Mouse (Mus musculus): ENCODE data around the gene Slc25a11. TPM values are rescaled to one million over a fixed set of nuclear protein-coding genes. Genes with fewer than 3 reads are reported as not detected.
A peak's percentile ranks its signal among the peaks of the same experiment; 100 is the strongest.

The Slc25a11 gene
- polyA plus RNA-seq, 1 experiment from 2014 or later: 158 TPM

DNA sequence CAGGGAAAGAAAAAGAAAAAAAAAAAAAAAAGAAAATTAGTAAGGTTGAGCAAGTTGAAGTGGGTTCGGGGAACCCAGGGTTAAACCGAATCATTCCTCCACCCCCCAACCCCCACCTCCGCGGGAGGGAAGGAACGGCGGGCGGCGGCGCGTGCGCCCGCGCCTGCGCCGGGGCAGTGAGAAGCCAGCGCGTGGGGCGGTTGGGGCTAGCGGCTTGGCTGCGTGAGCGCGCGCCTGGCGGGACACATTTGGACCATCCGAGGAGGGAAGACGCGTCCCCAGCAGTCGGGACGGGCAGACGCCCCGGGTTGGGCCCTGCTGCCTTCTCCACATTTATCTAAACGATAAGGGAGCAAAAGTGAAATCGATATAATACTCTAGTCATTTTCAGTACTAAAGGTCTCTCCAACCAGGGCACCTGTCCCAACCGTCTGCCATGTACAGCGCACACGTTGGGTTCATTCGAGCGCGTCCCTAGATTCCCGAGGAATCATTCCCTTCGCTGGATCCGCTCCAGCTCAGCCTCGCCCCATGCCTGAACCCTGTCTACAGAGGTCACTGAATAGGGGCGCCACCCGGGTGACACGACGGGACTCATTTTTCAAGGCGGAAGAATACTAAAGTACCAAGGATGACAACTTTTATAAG, 7.8 kb upstream of the Slc25a11 start:
- Histone ChIP-seq H3K4me3 (ENCODE audit: low read depth, low read length) (peak overlapping the region; percentile 100), H3K9ac (ENCODE audit: low read length) (peak overlapping the region; percentile 99), H3K4me2 (ENCODE audit: low read length) (peak overlapping the region; percentile 98), H3K36me3 (ENCODE audit: control insufficient read depth, insufficient read depth, low read length) (peaks cover 31% of the 10 kb centered on the region), H3K27me3 (replicated peaks; ENCODE audit: control insufficient read depth, insufficient read depth, low read length) (no peaks in the 10 kb centered on the region), H3K27ac (ENCODE audit: low read depth) (peak overlapping the region; percentile 98), H3K9me3 (ENCODE audit: control insufficient read depth, low read length) (no peaks in the 10 kb centered on the region), H3K4me1 (replicated peaks; ENCODE audit: control insufficient read depth, insufficient read depth, low read length) (peaks cover 46% of the 10 kb centered on the region)
- WGBS: 0% methylated on average over 48 of the region's 48 CpGs
- peak; percentile 34 for ATAC-seq (replicated peaks; ENCODE audit: low FRiP score, low TSS enrichment, low read depth)
- DNase-seq (ENCODE audit: low spot score): peak; percentile 93

- Histone ChIP-seq H3K9ac (ENCODE audit: low read length) (peak within 1 kb of the TSS; percentile 99), H3K4me2 (ENCODE audit: low read length) (peak within 1 kb of the TSS; percentile 98), H3K4me1 (replicated peaks; ENCODE audit: control insufficient read depth, insufficient read depth, low read length) (peaks cover 49% of the 10 kb centered on the region), H3K27ac (ENCODE audit: low read depth) (peak within 1 kb of the TSS; percentile 98), H3K27me3 (replicated peaks; ENCODE audit: control insufficient read depth, insufficient read depth, low read length) (no peaks in the 10 kb centered on the region), H3K9me3 (ENCODE audit: control insufficient read depth, low read length) (no peaks in the 10 kb centered on the region), H3K36me3 (ENCODE audit: control insufficient read depth, insufficient read depth, low read length) (peaks cover 38% of the 10 kb centered on the region), H3K4me3 (ENCODE audit: low read depth, low read length) (peak within 1 kb of the TSS; percentile 100)
- under 1% methylated on average over 59 of the region's 61 CpGs for WGBS
- DNase-seq (ENCODE audit: low spot score) (peak; percentile 88), ATAC-seq (replicated peaks; ENCODE audit: low FRiP score, low TSS enrichment, low read depth) (peak; percentile 33)
Observed at GRCm38 (mm10) chr11:70654198-70654922, 7.1 kb upstream of the Slc25a11 start, which contains the start of gene Pfn1. TSS of gene Pfn1 (minus strand) at chr11:70654644.

DNA sequence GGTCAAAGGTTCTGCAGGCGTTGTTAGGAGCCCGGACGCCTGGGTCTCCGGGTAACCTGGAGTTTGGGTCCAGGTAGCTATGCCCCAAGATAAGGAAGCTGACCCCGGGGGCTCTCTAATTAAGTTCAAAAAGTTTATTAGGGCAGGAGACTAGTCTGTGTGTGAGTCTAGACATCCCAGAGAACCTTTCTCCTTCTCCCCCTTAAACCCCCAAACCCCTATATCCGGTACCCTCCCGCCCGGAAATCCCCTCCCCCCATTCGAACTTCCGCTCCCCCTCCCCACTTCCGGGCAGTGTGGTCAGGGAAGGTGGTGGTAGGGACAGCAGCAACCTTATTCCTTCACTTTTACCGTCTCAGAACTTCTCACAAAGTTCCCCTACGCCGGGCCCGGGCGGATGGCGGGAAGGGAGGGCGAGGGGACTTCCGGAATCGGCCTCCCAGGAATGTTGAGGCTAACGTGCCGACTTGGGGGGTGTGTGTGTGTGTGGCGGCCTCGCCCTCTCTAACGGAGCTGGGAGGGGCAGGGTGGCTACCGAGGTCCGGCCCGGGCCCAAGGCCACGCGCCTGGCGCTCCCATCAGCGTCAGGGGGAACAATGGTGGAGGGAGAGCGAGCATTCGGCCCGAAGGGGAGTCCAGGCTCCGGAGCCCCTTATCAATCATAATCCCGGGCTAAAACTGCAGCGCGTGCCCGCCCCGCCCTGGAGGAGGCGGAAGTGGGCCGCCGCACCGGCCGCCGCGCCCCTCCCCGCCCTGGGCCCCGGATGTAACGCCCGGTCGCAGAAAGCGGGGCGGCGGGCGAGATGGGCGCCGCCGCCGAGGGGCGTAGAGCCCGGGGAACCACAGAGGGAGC, 6.3 kb upstream of the Slc25a11 start:
- Histone ChIP-seq H3K9ac (ENCODE audit: low read length) (peak overlapping the region; percentile 99), H3K36me3 (ENCODE audit: control insufficient read depth, insufficient read depth, low read length) (peaks cover 46% of the 10 kb centered on the region), H3K27ac (ENCODE audit: low read depth) (peak overlapping the region; percentile 98), H3K4me3 (ENCODE audit: low read depth, low read length) (peak overlapping the region; percentile 100), H3K4me1 (replicated peaks; ENCODE audit: control insufficient read depth, insufficient read depth, low read length) (peaks cover 57% of the 10 kb centered on the region), H3K9me3 (ENCODE audit: control insufficient read depth, low read length) (no peaks in the 10 kb centered on the region), H3K4me2 (ENCODE audit: low read length) (peak overlapping the region; percentile 98), H3K27me3 (replicated peaks; ENCODE audit: control insufficient read depth, insufficient read depth, low read length) (no peaks in the 10 kb centered on the region)
- DNase-seq (ENCODE audit: low spot score) (peak; percentile 92), ATAC-seq (replicated peaks; ENCODE audit: low FRiP score, low TSS enrichment, low read depth) (peak; percentile 37)
- under 1% methylated on average over 54 of the region's 63 CpGs for WGBS

GRCm38 (mm10) chr11:70652884-70653344, 5.6 kb upstream of the Slc25a11 start:
- H3K9ac ChIP-seq (ENCODE audit: low read length): peak overlapping the region; percentile 99
- H3K4me3 ChIP-seq (ENCODE audit: low read depth, low read length): peak overlapping the region; percentile 100
- H3K4me1 ChIP-seq (replicated peaks; ENCODE audit: control insufficient read depth, insufficient read depth, low read length): peaks cover 60% of the 10 kb centered on the region
- WGBS: 50% methylated on average over 6 of the region's 6 CpGs
- peaks cover 50% of the 10 kb centered on the region for H3K36me3 ChIP-seq (ENCODE audit: control insufficient read depth, insufficient read depth, low read length)
- H3K27ac ChIP-seq (ENCODE audit: low read depth): peak overlapping the region; percentile 98
- DNase-seq (ENCODE audit: low spot score) (no peak), ATAC-seq (replicated peaks; ENCODE audit: low FRiP score, low TSS enrichment, low read depth) (no peak)
- H3K4me2 ChIP-seq (ENCODE audit: low read length): peak overlapping the region; percentile 98
- H3K27me3 ChIP-seq (replicated peaks; ENCODE audit: control insufficient read depth, insufficient read depth, low read length): no peaks in the 10 kb centered on the region
- H3K9me3 ChIP-seq (ENCODE audit: control insufficient read depth, low read length): no peaks in the 10 kb centered on the region

DNA sequence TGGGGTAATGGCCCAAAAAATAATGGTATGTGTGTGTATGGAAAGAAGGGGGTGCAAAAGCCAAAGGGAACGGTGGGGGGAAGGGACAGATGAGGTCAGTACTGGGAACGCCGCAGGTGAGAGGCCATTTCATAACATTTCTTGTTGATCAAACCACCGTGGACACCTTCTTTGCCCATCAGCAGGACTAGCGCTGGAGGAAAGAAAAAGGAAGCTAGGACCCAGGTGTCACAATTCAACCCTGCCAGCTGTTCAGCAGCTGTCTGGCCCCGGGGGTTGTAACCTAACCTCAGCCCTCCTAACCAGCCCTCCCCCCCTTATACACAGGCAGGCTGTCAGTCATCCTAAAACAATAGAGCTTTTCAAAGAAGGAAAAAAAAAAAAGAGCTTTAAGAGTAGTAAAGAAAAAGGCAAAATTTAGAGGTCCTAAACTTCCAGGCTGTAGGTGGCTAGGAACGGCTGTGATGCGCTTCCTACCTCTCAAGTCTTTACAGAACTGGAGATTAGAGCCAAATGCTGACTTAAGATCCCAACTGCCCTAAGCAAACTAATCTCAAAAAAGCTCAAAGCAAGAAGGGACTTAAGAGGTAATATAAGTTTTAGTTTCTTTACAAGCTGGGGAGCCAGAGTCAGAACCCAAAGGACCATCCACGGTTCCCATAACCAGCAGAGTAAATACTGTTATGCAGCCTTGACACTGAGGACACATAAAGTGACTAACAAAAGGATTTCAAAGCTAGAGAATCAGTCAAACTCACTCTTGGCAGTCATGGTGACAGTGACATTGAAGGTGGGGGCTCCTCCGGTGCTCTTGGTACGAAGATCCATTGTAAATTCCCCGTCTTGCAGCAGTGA, 5.0 kb upstream of the Slc25a11 start:
- DNase-seq (ENCODE audit: low spot score): no peak
- ATAC-seq (replicated peaks; ENCODE audit: low FRiP score, low TSS enrichment, low read depth): no peak
- peak overlapping the region; percentile 100 for H3K4me3 ChIP-seq (ENCODE audit: low read depth, low read length)
- no peaks in the 10 kb centered on the region for H3K9me3 ChIP-seq (ENCODE audit: control insufficient read depth, low read length)
- peak overlapping the region; percentile 98 for H3K4me2 ChIP-seq (ENCODE audit: low read length)
- H3K9ac ChIP-seq (ENCODE audit: low read length): peak overlapping the region; percentile 99
- H3K27ac ChIP-seq (ENCODE audit: low read depth): peak overlapping the region; percentile 98; the same call in 1 of the 2 replicates
- H3K27me3 ChIP-seq (replicated peaks; ENCODE audit: control insufficient read depth, insufficient read depth, low read length): no peaks in the 10 kb centered on the region
- H3K4me1 ChIP-seq (replicated peaks; ENCODE audit: control insufficient read depth, insufficient read depth, low read length): peaks cover 54% of the 10 kb centered on the region
- WGBS: 64% methylated on average over 12 of the region's 12 CpGs
- peaks cover 50% of the 10 kb centered on the region for H3K36me3 ChIP-seq (ENCODE audit: control insufficient read depth, insufficient read depth, low read length)

- Histone ChIP-seq H3K9ac (ENCODE audit: low read length) (no peak overlapping the region), H3K4me1 (replicated peaks; ENCODE audit: control insufficient read depth, insufficient read depth, low read length) (peaks cover 46% of the 10 kb centered on the region), H3K9me3 (ENCODE audit: control insufficient read depth, low read length) (no peaks in the 10 kb centered on the region), H3K4me3 (ENCODE audit: low read depth, low read length) (0 out of 2 replicates have a peak overlapping the region, but pooled peaks have one; percentile 100), H3K27ac (ENCODE audit: low read depth) (0 out of 2 replicates have a peak overlapping the region, but pooled peaks have one; percentile 9), H3K27me3 (replicated peaks; ENCODE audit: control insufficient read depth, insufficient read depth, low read length) (no peaks in the 10 kb centered on the region), H3K36me3 (ENCODE audit: control insufficient read depth, insufficient read depth, low read length) (peaks cover 50% of the 10 kb centered on the region), H3K4me2 (ENCODE audit: low read length) (peak overlapping the region; percentile 98)
- ATAC-seq (replicated peaks; ENCODE audit: low FRiP score, low TSS enrichment, low read depth) (no peak), DNase-seq (ENCODE audit: low spot score) (no peak)
- WGBS: 59% methylated on average over 2 of the region's 2 CpGs
Observed at GRCm38 (mm10) chr11:70651391-70651790, 4.1 kb upstream of the Slc25a11 start.

DNA sequence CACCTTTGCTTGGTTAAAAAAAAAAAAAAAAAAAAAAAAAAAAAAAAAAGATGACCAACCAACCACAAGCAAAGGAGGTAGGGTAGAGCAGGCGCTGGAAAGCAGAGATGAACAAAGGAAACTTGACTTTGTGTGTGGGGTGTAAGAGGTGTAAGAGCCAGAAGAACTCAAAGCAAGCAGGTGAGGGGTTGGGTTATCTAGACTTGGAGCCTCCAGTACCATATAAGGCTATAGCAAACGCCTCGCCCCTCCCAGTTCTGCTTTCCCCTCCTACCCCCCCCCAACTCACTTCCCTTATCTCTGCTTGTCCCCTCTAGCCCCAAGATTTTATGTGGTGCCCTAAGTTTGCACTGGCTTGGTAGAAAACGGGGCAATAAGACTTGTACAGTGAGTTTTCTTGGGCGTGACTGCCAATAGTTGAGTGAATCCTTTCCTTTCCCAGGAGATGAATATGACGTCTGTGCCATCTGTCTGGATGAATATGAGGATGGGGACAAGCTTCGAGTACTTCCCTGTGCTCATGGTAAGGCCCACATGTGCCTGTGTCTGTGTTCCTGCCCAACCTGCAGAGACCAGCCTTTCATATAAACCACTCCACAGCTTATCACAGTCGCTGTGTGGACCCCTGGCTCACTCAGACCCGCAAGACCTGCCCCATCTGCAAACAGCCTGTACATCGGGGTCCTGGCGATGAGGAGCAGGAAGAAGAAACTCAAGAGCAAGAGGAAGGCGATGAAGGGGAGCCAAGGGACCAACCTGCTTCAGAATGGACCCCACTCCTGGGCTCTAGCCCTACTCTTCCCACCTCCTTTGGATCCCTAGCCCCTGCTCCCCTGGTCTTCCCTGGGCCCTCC, 3.3 kb upstream of the Slc25a11 start:
- peak overlapping the region; percentile 9; the same call in 1 of the 2 replicates for H3K27ac ChIP-seq (ENCODE audit: low read depth)
- peaks cover 52% of the 10 kb centered on the region for H3K36me3 ChIP-seq (ENCODE audit: control insufficient read depth, insufficient read depth, low read length)
- peaks cover 49% of the 10 kb centered on the region for H3K4me1 ChIP-seq (replicated peaks; ENCODE audit: control insufficient read depth, insufficient read depth, low read length)

More for the DNA sequence above, 3.3 kb upstream of the Slc25a11 start:
- Histone ChIP-seq H3K4me2 (ENCODE audit: low read length) (peak overlapping the region; percentile 98), H3K9ac (ENCODE audit: low read length) (0 out of 2 replicates have a peak overlapping the region, but pooled peaks have one; percentile 16), H3K4me3 (ENCODE audit: low read depth, low read length) (no peak overlapping the region), H3K9me3 (ENCODE audit: control insufficient read depth, low read length) (no peaks in the 10 kb centered on the region), H3K27me3 (replicated peaks; ENCODE audit: control insufficient read depth, insufficient read depth, low read length) (no peaks in the 10 kb centered on the region)
- no peak for ATAC-seq (replicated peaks; ENCODE audit: low FRiP score, low TSS enrichment, low read depth)
- WGBS: 78% methylated on average over 12 of the region's 12 CpGs
- DNase-seq (ENCODE audit: low spot score): no peak
